Mouse (Mus musculus) thymus, adult 2 months (tissue): Measurements from ENCODE around the gene Phf10. TPM values are rescaled to one million over a fixed set of nuclear protein-coding genes. Genes with fewer than 3 reads are reported as not detected.
"Not testable (repeated sequence)": the region's sequence is repeated elsewhere in the genome, so short reads cannot be mapped to it uniquely, and the experiment has no call there.

Experiments used
- DNase-seq: peaks from one replicate; pipeline ENCODE4 v3.0.0; 2021
- H3K27ac ChIP-seq: fragments of 200-500 bp; 2 replicates; pipeline ENCODE4 v1.5.1; 2012; ENCODE audit warnings: low read length, control low read depth; ENCODE audit not compliant: control insufficient read depth, insufficient read depth
- H3K27me3 ChIP-seq: fragments of 200-500 bp; 2 replicates; pipeline ENCODE4 v1.6.1; 2012; ENCODE audit warnings: mild to moderate bottlenecking, low read length, moderate library complexity, mixed read lengths; ENCODE audit not compliant: control insufficient read depth, insufficient read depth
- H3K36me3 ChIP-seq: fragments of 200-500 bp; 2 replicates; pipeline ENCODE4 v1.6.1; 2012; ENCODE audit warnings: mild to moderate bottlenecking, low read length, moderate library complexity; ENCODE audit not compliant: control insufficient read depth, insufficient read depth
- H3K4me1 ChIP-seq: fragments of 200-500 bp; replicated peaks from 2 replicates; pipeline ENCODE4 v1.6.1; 2012; ENCODE audit warnings: low read length; ENCODE audit not compliant: control insufficient read depth, insufficient read depth
- H3K4me3 ChIP-seq: fragments of 200-500 bp; 2 replicates; pipeline ENCODE4 v1.5.1; 2012; ENCODE audit warnings: mild to moderate bottlenecking, low read length, control low read depth, moderate library complexity; ENCODE audit not compliant: control insufficient read depth, insufficient read depth
- CTCF ChIP-seq: fragments of 200-500 bp; IDR thresholded peaks from 2 replicates; pipeline ENCODE4 v1.5.1; 2012; ENCODE audit warnings: mild to moderate bottlenecking, control low read depth, low read length, moderate library complexity, borderline replicate concordance; ENCODE audit not compliant: control insufficient read depth, poor library complexity, insufficient read depth; ENCODE audit errors: extremely low read depth
- POLR2A ChIP-seq: fragments of 200-500 bp; IDR thresholded peaks from 2 replicates; pipeline ENCODE4 v1.6.1; 2012; ENCODE audit warnings: mild to moderate bottlenecking, low read length, control low read depth, moderate library complexity; ENCODE audit not compliant: control insufficient read depth, poor library complexity, insufficient read depth; ENCODE audit errors: extremely low read depth
- WGBS: fragments of 180-500 bp; shearing (Covaris S2); methylation state at CpG from one replicate; pipeline ENCODE4 v1.1.7; 2018; 5-methylcytosine and 5-hydroxymethylcytosine counted together
- polyA plus RNA-seq: library from polyadenylated mRNA; depleted of rRNA; stranded (reverse); fragments of >200 nt; gene quantifications from 2 replicates; pipeline ENCODE4 v1.2.3, GENCODE M21; 2012

Gene Phf10
- polyA plus RNA-seq, 1 experiment: 35.3 TPM

DNA sequence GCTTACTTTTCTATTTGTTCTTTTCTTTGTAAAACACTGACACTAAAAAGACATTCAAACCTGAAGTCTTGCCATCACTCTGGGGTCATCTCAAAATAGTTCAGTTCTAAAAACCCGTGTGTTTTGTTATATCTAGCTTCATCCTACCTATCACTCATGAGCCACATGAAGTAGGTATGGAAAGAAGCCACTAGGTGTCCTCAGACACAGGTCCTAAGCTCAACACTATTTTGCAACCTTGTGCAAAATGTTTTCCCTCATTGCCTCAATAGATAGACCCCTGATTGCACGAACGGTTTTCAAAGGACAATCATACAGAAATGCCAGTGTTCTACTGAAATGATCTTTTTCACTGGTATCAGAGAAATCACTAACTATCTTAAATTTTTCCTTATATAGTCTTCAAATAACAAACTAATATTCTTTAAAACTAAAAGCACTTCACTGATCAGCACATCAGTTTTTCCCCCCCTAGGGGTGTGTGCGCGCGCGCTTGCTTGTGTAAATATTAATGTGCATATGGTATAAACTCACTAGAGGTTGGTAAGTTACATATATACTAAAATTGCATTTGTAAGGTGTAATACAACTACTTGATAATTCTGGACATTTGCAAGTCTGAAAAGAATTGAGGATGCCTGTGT lies 16.8 kb upstream of the Phf10 start:
- H3K36me3 ChIP-seq, H3K4me3 ChIP-seq, DNase-seq, H3K27me3 ChIP-seq, H3K27ac ChIP-seq, H3K4me1 ChIP-seq: not testable (repeated sequence)
- under 1% methylated on average over 4 of the region's 7 CpGs for WGBS

DNA sequence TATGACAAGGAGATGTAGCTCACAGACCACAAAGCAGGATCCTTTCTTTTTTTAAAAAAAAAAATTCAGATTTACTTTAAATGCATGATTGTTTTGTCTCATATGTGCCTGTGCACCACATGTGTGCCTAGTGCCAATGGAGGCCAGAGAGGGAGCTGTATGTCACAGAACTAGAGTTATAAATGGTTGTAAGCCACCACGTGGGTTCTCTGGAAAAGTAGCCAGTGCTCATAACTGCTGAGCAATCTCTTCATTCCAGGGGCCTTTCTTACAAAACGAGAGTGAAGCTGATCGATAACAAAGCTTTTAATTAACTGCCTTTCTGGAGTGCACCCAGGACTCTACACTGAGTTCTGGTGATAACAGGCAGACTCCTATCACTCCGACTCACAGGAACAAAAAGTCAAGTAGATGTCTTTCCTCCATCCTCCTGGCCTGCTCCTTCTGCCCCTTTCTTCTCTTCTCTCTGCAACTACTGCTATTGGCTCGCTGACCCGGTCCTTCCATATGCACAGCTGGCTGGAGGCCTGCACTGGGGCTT lies 7.4 kb upstream of the Phf10 start:
- H3K36me3 ChIP-seq, H3K27ac ChIP-seq, H3K4me1 ChIP-seq, H3K4me3 ChIP-seq, DNase-seq, H3K27me3 ChIP-seq: not testable (repeated sequence)
- WGBS: no CpG with 5 or more reads among the region's 6 CpGs

DNA sequence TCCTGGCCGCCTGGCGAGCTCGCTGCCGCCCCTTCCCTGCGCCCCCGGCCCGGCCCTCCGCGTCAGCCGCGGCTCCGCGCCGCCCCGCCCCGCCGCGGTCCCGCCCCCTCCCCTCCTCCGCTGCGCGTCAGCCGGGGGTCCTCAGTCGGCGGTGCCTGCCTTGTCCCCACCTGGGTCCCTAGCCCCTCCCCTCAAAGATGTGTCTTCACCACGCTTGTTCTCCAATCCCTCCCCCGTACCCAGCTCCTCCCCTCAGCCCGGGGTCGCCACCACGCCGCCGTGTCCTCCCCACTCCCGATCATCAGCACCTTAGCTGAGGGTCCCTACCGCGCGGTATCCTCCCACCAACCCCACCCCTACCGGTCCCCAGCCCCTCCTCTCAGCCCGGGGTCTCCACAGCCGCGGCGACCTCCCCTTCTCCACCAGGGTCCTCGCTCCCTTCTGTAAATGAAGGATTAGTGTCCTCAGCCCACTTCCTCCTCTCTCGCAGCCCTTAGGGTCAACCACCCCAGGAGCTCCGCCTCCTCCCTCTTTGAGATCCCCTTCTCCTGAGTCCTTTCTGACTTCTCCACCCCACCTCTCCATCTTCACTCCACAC lies 583 bp upstream of the Phf10 start:
- no CpG with 5 or more reads among the region's 44 CpGs for WGBS
- not testable (repeated sequence) for H3K36me3 ChIP-seq, H3K4me1 ChIP-seq, DNase-seq, H3K27me3 ChIP-seq, H3K27ac ChIP-seq, H3K4me3 ChIP-seq

DNA sequence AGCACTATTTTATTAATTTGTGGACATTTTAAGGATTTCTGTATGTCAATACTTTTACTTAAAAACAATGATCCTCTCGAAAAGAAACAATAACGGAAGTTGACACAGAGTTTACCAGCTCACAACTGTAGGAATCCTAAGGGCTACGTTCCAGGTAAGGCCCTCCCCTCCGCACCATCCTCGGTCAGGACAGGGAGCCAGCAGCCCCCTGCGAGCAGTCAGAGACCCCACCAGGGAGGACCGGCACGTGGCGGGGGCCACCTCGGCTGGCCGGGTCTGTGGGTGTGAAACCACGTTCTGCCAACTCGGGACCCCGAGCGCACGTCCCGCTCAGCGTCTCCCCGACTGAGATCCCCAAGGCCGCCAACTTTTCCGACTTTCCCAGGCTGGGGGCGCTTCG lies 553 bp downstream of the Phf10 start:
- Histone ChIP-seq H3K36me3 (no peaks in the 10 kb centered on the region), H3K27ac (no peak overlapping the region), H3K27me3 (no peaks in the 10 kb centered on the region), H3K4me1 (peaks cover 3% of the 10 kb centered on the region), H3K4me3 (peak overlapping the region; percentile 60)
- DNase-seq: peak; percentile 35
- TF ChIP-seq POLR2A (no peak), CTCF (no peak)
- under 1% methylated on average over 19 of the region's 23 CpGs for WGBS

DNA sequence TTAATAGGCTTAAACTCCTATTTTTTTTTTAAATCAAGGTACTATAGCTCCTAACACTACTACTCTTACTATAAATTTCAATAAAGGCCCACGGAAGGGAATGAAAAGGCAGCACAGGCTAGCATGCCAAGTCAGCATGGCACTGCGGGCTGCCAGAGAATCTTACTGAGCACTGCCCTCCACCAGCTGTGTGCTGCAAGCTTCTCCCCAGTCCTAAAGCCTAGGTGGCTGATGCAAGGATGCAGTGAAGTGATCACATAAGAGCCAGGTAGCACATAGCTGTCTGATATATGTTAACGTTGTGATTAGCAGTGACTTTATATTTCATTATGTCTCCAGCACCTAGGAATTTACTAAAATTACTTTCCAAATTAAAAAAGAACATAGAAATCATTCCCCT lies 1.1 kb downstream of the Phf10 start:
- TF ChIP-seq CTCF (no peak), POLR2A (no peak)
- no peak overlapping the region for H3K27ac ChIP-seq
- H3K36me3 ChIP-seq: peaks cover under 1% of the 10 kb centered on the region; the same call in 1 of the 2 replicates
- 44% methylated on average over 3 of the region's 3 CpGs for WGBS
- H3K27me3 ChIP-seq: no peaks in the 10 kb centered on the region
- DNase-seq: no peak
- H3K4me3 ChIP-seq: no peak overlapping the region
- H3K4me1 ChIP-seq: peaks cover 3% of the 10 kb centered on the region

DNA sequence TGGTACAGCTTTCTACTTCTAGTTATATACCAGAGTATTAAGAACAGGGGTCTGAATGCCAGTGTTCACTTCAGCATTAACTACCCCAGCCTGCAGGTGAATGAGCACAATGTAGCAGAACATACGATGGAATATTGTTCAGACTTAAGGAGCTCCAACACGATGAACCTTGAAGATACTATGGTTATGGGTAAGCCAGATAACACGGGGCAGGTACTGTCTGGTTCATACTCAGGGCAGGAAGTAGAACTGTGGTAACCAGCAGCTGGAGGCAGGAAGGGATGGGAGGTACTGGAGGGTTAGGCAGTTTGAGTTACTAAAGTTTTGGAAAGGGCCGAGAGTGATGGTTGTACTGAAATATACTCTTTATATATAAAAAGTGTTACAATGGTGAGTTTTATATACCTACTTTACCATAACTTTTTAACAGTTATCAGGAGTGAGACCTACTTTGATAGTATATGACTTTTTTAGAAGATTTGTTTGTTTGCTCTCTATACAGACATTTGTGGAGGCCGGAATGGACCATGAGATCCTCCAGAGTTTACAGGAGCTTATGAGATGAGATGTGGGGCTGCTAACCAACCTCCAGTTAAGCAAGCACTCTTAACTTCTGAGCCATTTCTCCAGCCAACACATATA lies 2.3 kb downstream of the Phf10 start:
- Histone ChIP-seq H3K27ac (no peak overlapping the region), H3K36me3 (peaks cover 12% of the 10 kb centered on the region), H3K4me3 (no peak overlapping the region), H3K27me3 (no peaks in the 10 kb centered on the region), H3K4me1 (peaks cover 3% of the 10 kb centered on the region)
- 48% methylated on average over 5 of the region's 5 CpGs for WGBS
- TF ChIP-seq POLR2A (no peak), CTCF (no peak)
- no peak for DNase-seq

DNA sequence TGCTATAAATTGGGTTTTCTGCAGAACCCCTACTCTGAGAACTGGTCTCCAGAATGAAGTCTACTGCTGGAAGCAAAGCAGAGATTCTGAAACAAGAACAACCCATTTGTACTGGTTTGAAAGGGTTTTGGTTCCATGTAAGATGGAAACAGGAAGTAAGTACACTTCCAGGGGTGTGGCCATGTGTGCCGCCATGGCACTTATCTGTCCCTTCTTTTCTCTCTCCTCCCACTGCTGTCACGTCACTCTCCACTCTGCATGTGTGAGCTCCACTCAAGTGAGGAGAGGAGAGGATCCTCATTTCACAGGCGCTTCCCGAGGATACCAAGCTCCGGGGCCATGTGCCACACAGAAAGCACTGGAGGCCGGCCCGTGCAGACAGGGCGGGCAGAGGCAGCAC lies 7.6 kb downstream of the Phf10 start:
- Histone ChIP-seq H3K36me3 (peaks cover 36% of the 10 kb centered on the region), H3K27me3 (no peaks in the 10 kb centered on the region), H3K4me3 (no peak overlapping the region), H3K27ac (no peak overlapping the region), H3K4me1 (no peaks in the 10 kb centered on the region)
- DNase-seq: no peak
- WGBS: 98% methylated on average over 8 of the region's 8 CpGs
- no peak for TF ChIP-seq CTCF
- TF ChIP-seq POLR2A: no peak
